Mouse (Mus musculus) testis, postnatal 10 days (tissue): ENCODE data around the gene B3galt5.
"Not testable (repeated sequence)": the region's sequence is repeated elsewhere in the genome, so short reads cannot be mapped to it uniquely, and the experiment has no call there.

Source experiments
- DNase-seq: peaks from one replicate; pipeline ENCODE4 v3.0.0; 2021; ENCODE audit warnings: low spot score

Gene B3galt5

DNA sequence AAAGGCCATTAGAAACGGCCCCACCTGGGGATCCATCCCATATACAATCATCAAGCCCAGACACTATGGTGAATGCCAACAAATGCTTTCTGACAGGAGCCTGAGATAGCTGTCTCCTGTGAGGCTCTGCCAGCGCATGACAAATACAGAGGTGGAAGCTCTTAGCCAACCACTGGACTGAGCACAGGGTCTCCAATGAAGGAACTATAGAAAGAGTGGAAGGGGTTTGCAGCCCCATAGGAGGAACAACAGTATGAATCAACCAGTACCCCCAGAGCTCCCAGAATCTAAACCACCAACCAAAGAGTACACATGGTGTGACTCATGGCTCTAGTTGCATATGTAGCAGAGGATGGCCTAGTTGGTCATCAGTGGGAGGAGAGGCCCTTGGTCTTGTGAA, 36.1 kb downstream of the B3galt5 start:
- DNase-seq, result no peak

DNA sequence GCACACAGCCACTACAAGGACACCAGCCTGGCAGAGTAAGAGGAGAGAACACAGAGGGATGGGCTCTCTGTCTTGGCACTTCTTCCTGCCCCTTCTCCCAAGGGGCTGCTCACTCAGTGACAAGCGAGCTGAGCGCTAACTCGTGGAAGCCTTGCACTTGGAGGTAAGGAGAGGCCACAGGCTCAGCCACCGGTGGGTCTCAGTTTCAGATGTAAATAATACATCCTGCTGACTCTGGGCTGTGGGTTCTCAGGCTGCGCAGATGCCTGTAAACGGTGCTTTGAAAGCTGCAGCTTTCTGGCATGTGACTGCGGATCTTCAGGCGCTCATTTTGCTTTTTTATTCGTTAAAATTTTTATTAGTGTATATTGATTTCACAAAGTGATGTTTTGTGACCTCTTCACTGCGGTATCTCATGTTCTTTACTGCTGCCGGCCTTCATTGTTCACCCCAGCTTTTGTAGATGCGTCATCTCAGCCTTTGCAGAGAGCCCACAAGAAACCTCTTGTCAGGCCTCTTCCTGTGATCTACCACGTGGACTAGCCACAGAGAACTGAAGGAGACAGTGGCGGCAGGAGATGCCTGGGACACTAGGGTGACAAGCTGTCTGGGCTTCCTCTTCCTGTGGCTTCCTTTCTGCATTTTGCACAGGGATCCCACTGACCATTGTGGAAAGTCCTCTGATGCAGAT, 37.5 kb downstream of the B3galt5 start:
- no peak for DNase-seq

DNA sequence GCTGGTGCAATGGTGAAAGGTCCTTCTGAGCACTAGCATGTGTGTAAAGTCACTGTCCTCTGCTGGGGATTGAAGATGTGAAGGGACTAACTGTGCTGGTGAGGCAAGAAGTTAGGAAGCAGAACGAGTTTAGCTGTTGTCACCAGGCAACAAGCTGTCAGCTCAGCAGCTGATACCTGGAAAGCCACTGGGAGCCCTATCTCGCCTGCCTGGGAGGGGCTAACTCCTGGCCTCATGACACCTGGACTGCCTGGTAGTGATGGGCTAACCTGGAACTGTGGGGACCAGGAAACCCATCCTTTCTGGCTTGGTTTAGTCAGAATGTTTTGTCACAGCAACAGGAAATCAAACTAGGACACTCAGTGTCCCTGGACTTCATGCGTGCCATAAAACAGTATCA, 41.0 kb downstream of the B3galt5 start:
- no peak for DNase-seq

DNA sequence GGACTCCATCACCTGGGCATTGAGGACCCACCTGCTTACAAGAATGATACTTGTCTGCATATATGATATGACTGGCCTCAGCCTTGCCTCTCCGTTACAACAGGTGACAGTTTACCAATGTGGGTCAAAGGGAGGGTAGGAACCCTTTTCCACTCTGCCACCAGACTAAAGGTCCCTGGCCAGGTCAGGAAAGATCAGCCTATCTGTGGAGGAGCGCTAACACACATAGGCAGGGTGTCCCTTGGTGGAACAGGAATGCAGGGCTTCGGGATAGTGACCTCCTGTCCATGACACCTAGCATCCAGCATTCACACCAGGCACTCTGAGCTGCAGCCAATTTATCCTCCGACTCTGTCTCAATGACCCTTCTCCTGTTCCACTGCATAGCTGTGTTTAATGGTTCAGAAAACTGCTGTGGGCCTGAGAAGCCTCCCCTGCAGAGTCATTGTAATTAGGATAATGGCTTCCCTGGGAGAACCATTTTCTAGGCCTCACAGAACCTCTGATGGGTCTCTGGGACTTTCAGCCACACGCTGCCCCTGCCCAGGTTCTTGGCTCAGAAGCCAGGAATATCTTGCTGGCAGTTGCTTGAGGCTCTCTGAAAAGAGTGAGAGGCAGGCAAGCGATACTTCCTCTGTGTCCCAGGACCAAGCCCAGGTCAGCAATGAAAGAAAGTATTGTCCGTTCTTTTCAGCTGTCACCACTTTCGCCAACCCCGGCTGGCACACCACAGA, 43.1 kb downstream of the B3galt5 start:
- DNase-seq, result no peak

DNA sequence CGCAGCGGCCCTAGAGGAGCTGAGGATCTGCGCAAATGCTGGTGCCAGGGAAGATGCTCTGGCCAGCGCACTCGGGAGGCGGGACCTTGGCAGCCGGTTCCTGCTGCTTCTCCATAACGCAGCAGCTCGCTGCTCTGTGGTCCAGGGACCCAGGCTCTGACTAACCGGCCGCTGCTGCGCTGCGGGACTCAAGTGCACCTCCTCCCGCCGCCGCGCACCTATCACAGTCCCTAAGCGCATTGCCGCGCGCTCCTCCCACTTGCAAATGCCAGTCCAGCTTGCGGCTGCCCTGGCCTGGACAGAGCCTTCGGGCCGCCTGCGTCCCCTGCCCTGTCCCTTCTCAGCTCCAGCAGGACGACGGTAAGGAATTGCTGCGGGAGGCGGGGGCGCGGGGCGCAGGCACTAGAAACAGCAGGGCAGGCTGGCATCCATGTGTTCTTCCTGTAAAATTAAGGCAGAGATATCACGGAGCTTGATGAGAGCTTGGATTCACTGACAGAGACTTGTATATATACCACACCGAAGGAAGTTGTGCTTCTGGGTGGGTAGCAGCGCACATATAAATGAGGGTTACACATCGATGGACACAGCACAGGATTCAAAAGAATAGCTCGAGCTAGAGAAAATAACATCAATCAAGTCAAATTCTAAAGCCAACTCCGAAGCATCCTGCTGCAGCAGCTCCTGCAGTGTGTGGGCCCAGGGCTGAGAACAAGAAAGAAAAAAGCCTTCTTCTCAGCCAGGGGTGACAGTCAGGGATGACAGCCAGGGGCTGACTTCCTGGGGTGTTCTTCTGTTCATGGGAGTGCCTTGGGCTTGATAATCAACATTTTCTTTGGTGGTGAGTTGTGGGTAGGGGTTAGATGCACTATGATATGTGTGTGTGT, 45.4 kb downstream of the B3galt5 start:
- peak; percentile 47 for DNase-seq

DNA sequence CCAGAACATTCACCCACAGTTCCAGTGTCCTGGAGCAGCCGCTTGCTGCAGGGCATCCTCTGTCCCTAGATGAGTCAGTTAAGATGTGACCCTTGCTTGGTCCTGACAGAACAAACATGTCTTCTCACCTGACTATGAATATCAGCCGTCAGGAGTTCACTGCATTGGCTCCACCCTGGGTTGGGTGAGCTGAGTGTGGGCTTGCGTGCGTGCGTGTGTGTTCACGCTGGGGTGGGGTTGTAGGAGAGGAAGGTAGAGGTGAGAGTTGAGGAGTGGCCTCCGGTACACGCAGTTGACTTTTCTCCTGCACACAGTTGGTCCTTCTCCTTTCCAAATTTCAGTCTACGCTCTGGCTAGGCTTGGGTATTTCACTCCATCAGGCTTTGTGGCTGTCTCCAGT, 47.0 kb downstream of the B3galt5 start:
- DNase-seq, result no peak

DNA sequence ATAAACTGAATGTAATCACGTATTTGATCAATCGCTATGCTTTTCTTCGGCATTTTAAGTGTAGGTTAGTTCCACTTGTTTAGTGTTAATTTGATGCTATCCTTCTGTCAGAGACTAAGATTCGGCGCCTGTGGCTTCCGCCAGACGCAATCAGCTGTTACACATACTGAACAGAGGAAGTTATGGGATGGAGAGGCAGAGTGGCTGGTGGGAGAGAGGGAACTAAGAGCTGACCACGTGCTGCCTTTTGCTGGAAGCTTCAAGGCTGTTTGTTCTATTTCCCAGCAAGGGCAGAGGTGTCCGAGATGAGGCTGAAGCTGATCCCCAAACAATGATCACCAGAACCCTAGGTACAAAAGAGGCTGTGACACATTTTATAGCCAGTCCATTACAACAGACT, 56.3 kb downstream of the B3galt5 start:
- DNase-seq, result no peak

DNA sequence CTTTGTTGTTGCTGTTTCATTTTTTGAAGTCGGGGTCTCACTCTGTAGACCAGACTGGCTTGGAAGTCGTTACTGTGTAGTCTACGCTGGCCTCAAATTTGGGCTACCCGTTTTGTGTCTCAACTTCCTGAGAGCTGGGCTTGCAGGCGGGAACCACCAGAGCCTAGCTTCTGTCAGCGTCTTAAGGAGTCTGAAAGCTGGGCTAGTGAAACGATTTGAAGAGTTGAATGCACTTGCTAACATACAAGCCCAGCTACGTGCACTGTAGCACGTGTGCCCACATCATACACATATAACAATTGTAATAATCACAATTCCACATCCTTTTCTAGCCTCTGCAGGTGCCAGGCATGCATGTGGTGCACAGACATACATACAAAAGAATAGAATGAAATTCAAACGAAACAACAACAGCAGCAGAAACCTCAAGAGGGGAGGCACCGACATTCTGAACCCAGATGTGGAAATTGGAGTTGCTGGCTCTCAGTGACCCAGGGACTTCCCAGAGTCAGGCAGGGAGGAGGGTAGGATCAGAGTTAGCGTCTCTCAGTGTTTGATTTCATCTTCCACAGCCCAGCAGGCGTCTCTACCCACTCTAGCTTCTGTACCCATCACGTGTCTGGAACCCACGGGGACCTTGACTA, 57.1 kb downstream of the B3galt5 start:
- DNase-seq, result no peak

DNA sequence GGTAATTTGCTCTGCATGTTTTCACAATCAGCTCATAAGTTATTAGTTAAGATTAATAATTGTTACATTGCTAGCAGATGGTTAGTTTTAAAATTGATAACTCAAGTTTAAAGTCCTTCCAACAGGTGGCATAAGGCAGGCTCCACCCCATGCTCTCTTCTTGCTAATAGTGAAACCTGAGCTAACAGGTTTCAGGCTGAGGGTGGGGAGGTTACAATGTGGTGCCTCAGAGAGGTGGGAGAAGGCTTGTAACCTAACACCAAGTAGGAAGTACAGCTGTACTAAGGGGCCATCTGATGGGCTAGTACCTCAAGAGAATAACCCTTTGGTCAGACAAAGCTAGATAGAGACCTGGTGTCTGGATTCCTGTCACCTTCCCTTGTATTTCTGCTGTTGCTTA, 62.5 kb downstream of the B3galt5 start:
- no peak for DNase-seq

DNA sequence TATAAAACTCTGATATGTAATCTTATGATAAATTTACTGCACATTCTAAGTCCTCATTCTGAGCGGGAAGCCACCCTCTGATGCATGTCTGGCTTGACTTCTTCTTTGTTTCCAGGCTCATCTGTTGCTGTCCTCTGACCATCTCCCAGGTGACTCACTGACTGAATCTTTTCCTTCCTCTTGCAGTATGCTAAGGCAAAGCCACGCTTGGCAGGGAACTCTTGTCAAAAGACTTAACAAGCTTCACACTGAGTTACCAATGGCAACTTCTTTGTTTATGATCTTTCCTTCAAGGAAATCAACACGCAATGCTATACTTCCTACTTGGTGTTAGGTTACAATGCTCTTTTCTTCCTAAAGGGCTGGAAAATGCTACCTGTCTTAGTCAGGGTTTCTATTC, 63.0 kb downstream of the B3galt5 start:
- no peak for DNase-seq

DNA sequence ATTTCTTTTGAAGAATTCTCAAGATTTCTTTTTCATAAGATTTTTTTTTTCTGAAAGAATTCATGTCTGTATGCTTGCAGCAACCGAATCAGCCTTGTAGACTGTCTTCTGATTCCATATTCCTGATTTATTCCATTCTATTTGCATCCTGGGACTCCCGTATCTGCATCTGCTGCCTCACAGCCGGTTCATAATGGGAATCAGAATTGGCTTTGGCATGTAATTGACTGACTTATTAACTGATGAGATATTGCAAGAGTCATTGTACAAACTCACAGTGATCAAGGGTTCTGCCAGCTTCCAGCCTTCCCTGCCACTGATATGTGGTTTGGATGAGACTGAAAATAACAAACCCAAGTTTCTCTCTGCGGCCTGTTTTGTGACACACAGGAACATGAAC, 67.8 kb downstream of the B3galt5 start:
- DNase-seq, result no peak

DNA sequence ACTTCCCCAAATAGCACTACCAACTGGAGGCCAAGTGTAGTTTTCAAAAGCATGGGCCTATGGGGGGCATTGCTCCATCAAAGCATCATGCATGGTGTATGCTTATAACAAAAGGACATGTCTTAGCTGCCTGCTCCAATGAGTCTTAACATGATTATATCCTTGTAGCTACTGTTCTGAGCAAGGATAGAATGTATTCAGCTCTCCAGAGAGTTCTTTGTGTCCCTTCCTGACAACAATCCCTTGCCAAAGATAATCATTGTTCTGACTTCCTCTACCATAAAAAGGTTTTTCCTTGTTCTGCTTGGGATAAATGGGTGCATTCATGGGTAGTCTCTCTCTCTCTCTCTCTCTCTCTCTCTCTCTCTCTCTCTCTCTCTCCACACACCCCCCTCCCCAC, 68.8 kb downstream of the B3galt5 start:
- DNase-seq, result no peak

DNA sequence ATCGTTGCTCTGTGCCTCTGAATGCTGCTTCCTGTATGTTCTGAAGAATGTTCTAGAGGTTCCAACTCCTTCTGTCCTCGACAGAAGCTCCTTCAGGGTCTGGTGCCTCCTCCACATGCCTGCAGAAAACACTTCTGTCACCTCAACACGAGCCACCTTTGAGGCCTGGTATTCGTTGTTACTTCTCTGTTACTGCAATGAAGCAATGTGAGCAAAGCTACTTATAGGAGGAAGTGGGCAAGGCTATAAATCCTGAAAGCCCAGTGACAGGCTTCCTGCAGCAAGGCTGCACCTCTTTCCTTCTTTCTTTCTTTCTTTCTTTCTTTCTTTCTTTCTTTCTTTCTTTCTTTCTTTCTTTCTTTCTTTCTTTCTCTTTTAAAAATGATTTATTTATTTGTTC, 71.3 kb downstream of the B3galt5 start:
- DNase-seq, result no peak

DNA sequence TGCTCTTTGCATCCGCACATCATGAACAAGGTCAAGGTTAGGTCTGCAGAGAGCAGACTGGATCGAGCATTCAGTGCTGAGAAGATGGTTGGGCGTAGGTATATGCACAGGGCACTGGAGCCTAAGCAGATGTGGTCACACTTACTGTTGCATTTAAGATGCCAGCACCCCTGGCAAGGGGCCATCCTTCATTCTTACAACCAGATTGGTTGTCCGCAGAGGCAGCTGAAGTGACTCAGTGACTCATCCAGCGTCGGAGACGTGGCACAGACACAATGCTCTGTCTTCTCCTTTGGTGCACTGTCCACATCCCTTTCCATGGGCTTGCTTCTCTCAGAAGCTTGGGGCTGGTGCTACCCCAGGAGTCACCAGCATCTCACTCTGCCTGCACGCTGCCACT, 82.2 kb downstream of the B3galt5 start:
- no peak for DNase-seq

DNA sequence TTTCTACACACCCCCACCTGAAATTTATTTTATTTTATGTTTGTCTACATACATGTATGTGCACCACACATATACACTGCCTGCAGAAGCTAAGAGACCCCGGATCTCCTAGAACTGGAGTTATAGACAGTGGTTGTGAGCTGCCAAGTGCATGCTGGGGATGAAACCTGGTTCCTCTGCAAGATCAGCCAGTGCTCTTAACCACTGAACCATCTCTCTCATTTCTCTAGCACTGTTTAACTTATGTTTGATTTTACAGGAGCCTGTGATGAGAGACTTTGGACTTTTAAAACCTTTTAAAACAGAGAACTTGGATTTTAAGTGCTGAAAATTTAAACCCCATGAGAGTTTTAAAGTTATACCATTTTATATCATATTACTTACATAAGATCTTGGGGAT, 87.1 kb downstream of the B3galt5 start:
- DNase-seq, result no peak

DNA sequence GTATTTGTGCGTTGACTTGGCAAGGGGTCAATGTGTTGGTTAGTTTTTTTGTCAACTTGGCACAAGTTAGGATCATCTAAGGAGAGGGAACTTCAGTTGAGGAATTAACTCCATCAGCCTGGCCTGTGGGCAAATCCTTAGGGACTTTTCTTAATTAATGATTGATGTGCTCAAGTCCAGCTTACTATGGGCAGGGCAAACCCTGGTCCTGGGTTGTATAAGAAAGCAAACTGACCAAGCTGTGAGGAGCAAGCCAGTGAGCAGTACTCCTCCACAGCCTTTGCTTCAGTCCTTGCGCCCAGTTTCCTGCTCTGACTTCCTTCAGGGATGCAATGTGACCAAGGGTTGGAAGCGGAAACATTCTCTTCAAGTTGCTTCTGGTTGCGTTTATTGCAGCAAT, 87.6 kb downstream of the B3galt5 start:
- DNase-seq, result no peak

DNA sequence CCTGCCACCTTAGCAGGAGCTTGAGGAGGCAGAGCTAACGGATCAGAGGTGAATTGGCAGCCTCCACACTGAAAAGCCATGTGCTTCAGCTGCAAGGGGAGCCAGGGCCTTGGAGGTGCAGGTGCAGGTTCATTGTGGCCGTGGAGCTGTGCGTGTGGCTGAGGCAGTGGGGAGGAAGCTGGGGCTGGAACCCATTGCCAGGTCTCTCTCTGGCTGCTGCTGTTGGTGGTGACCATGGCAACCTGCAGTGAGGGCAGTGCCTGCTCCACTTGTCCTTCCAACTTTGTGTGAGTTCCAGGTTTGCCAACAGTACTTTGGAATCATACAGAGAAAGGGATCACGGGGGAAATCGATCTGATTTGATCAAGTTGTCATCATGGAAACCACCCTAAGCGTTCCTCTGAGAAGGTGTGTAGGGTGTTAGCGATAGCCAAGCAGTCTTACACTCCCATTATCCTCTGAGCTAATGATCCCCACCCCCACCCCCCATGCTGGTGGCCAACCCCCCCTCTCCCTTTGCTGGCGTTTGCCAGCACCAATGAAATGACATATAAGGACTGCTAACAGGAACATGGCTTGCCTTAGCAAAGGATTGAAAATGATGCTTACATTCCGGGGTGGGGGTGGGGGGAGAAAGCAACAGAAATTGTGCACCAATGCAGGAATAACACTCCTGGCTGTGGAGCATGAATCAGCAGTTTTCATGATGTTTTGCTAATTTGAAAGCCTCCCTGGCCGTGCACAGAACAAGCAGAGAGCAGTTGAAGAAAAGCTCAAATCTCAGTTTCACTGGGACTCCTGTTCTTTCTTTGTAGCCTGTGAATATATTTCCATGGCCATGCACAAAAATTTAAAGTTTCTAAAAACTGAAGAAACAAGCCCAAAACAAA, 90.8 kb downstream of the B3galt5 start:
- DNase-seq, result no peak

DNA sequence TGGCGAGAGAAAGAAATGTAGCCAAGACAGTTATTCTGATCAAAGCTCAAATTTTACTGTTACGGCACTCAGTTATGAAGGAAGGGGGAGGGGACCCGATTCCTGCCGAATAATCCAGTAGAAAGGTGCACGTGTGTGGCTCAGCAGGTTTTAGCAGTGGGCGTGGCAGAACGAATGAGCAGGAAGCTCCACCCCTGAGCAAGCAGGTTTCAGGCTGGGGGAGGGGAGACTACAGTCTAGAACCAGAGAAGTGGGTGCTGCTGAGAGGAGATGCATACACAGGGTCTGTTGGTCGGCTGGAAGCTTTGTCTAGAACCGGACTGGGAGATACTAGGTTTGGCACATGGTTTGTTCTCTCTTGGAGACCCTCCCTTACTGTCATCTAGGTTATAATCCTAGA, 91.7 kb downstream of the B3galt5 start:
- DNase-seq, result not testable (repeated sequence)

DNA sequence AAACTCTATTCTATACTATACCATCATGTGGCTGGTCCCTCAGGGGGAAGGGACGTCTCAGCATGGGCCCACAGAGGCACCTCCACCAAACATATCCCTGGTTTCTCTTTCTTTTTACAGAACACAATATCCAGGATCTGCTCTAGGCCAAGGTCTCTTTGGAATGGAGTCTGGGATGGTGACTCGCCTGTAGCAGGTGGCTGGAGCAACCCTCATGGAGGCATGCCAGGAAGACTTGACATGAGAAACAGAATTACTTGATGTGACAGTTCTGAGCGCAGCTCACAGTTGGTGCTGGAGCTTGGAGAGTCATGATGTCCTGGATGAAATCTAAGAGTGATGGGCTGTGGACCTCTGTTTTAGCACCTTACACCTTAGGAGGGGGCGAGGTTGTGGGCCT, 104.0 kb downstream of the B3galt5 start:
- DNase-seq, result no peak

DNA sequence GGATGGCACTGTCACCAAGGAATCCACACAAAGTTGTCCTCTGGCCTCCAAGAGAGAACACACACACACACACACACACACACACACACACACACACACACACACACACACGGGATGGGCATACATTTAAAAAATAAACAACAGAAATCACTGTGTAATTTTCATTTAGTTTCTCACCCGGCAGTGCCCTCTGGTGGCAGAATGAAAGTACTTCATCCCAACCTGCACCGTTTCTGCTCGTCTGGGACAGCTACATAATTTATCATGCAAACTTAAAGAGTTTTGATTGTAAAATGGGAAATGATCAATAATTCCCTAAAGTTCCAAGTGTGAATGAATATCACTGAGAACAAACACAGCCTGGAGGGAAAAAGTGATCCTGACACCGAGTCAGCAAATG, 105.7 kb downstream of the B3galt5 start:
- DNase-seq, result peak; percentile 75

DNA sequence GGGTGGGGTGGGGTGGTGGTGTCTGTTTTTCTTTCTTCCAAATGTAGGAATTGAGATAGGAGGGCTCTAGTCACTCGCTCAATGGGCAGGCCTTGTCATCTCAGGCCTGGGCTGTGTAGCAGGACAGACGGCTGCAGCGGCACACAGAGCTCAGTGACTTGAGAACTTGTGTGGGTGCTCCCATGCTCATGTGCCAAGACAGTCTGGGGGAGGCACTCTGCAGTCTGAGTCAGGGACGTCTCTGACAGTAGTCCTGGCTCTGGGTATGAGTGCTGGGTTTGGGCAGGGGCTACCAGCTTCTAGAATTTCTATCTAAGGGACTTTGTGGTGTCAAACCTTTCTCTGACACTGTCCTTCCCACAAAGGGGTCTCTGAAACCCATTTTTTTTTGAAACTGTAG, 106.3 kb downstream of the B3galt5 start:
- DNase-seq, result no peak
